Comparison of ENCODE assay signal across 8 mouse cellular contexts in genomic region chr17:24708646-24709045, GRCm38 (mm10). TPM values are rescaled to one million over a fixed set of nuclear protein-coding genes. Genes with fewer than 3 reads are reported as not detected.
DNase-seq lines count a peak whose midpoint lies in the region; ATAC-seq and TF ChIP-seq lines count a peak whose summit lies in the region.
"Had no signal": no experiment of that assay in that cellular context is flagged by ENCODE, and none has a peak within 500 bp of the region (broad histone marks: within the 10 kb centered on the region; RNA-seq: fewer than 3 reads in every experiment).

No protein-coding gene starts in this region.

- ATAC-seq in kidney, postnatal 0 days (replicated peaks; ENCODE audit: low FRiP score, low read depth) = no peak
- peak; percentile 48 for ATAC-seq in common myeloid progenitor, adult 5-6 weeks (replicated peaks; ENCODE audit: low read depth, poor library complexity, severe bottlenecking)
- ATAC-seq in megakaryocyte, adult 5-6 weeks (ENCODE audit: poor library complexity, severe bottlenecking) = peak; percentile 43

- no peak for TF ChIP-seq EP300 in MEL (IDR thresholded peaks at IDR 0.05; ENCODE audit: low read depth in 1 of 2, low read length in 2 of 2)

- TF ChIP-seq CTCF in kidney, postnatal 0 days (IDR thresholded peaks at IDR 0.05; ENCODE audit: low read depth) = peak; percentile 66
- no peak; a peak in 2 of 6 replicates for TF ChIP-seq CTCF in MEL (IDR thresholded peaks at IDR 0.05 in 2 of 3, conservative IDR thresholded peaks at IDR 0.05 in 1 of 3; ENCODE audit: control insufficient read depth in 1 of 3, insufficient read depth in 1 of 3, low read depth in 2 of 3, low read length in 3 of 3, poor library complexity in 1 of 3, severe bottlenecking in 1 of 3)

- H3K4me1 ChIP-seq in kidney, postnatal 0 days (replicated peaks; ENCODE audit: insufficient read depth, low read length) = no peaks in the 10 kb centered on the region
- H3K4me1 ChIP-seq in MEL (ENCODE audit: control insufficient read depth in 1 of 2, insufficient read depth in 2 of 2, low read length in 2 of 2) = peaks cover 0 to 2% of the 10 kb centered on the region in 2 experiments; a peak in 1 of 4 replicates

- H3K9ac ChIP-seq in kidney, postnatal 0 days (ENCODE audit: low read depth, low read length) = no peak overlapping the region
- H3K9ac ChIP-seq in MEL (ENCODE audit: control insufficient read depth, low read depth, low read length, poor library complexity, severe bottlenecking) = no peak overlapping the region

- TF ChIP-seq RAD21 in MEL (IDR thresholded peaks at IDR 0.05; ENCODE audit: low read depth, low read length) = no peak

- no peak for TF ChIP-seq POLR2A in MEL (IDR thresholded peaks at IDR 0.05; ENCODE audit: control insufficient read depth in 1 of 2, insufficient read depth in 1 of 2, low read depth in 1 of 2, low read length in 2 of 2, poor library complexity in 1 of 2)

- H3K9me3 ChIP-seq in kidney, postnatal 0 days (replicated peaks; ENCODE audit: low read length) = no peaks in the 10 kb centered on the region
- no peaks in the 10 kb centered on the region for H3K9me3 ChIP-seq in MEL (replicated peaks; ENCODE audit: insufficient read depth, low read length)

- peaks cover 7% of the 10 kb centered on the region for H3K79me2 ChIP-seq in MEL (ENCODE audit: control insufficient read depth, insufficient read depth, low read length, poor library complexity)

- no peak overlapping the region for H3K4me2 ChIP-seq in kidney, postnatal 0 days (ENCODE audit: low read length)

- no peaks in the 10 kb centered on the region for H3K27me3 ChIP-seq in kidney, postnatal 0 days (ENCODE audit: insufficient read depth, low read length)
- H3K27me3 ChIP-seq in MEL (ENCODE audit: control insufficient read depth in 1 of 2, insufficient read depth in 2 of 2, low read length in 2 of 2) = no peaks in the 10 kb centered on the region

- H3K36me3 ChIP-seq in kidney, postnatal 0 days (ENCODE audit: insufficient read depth, low read length) = peaks cover 10% of the 10 kb centered on the region; the same call in 1 of the 2 replicates
- peaks cover 0 to 5% of the 10 kb centered on the region in 2 experiments; a peak in 2 of 4 replicates for H3K36me3 ChIP-seq in MEL (ENCODE audit: control insufficient read depth in 1 of 2, insufficient read depth in 2 of 2, low read length in 2 of 2)

- H3K27ac ChIP-seq in kidney, postnatal 0 days = no peak overlapping the region
- no peak overlapping the region for H3K27ac ChIP-seq in MEL (ENCODE audit: control insufficient read depth, low read depth, low read length)

- DNase-seq in kidney, postnatal 0 days (ENCODE audit: low spot score) = peak; percentile 80
- no peak for DNase-seq in kidney, adult 11 months
- DNase-seq in MEL (ENCODE audit: low read depth, low spot score) = peak; percentile 76
- no peak for DNase-seq in right cerebral cortex, postnatal 36 days (ENCODE audit: low spot score in 2 of 2)
- DNase-seq in frontal cortex, postnatal 36 days (ENCODE audit: low spot score in 2 of 2) = no peak
- DNase-seq: kidney, adult 9 months had no signal

- H3K4me3 ChIP-seq in kidney, postnatal 0 days (replicated peaks; ENCODE audit: low read depth, low read length) = no peak overlapping the region
- peak overlapping the region in 1 of 2 experiments; percentile 2; a peak in 1 of 4 replicates for H3K4me3 ChIP-seq in MEL (ENCODE audit: control insufficient read depth in 1 of 2, insufficient read depth in 1 of 2, low read depth in 2 of 2, low read length in 2 of 2)

- 25% methylated on average over 2 of the region's 2 CpGs for WGBS in kidney, postnatal 0 days

TF ChIP-seq in MEL, 35 proteins besides CTCF, POLR2A, EP300 and RAD21:
- TF ChIP-seq ZMIZ1 (IDR thresholded peaks at IDR 0.05; ENCODE audit: low read depth, low read length) (no peak), ZNF384 (IDR thresholded peaks at IDR 0.05; ENCODE audit: low read depth, low read length) (0 out of 2 replicates have a peak, but pooled peaks have one; percentile 22)

RNA-seq across cellular contexts. Expression of gene Tbl3, which starts 1.2 kb away (rescaled TPM):
- polyA plus RNA-seq in kidney, postnatal 0 days (2015; fragmentation: Nextera tagmentation; extraction: Ambion mirVana) = 50.5 and 57.3 TPM in 2 replicates
- total RNA-seq in MEL (2012; rRNA removed) = 102 and 103 TPM in 2 replicates
- polyA plus RNA-seq in MEL (2012; ENCODE audit: insufficient read depth in 1 of 2, insufficient read length in 2 of 2, low read depth in 1 of 2, low replicate concordance in 2 of 2, missing spikeins in 1 of 2) = 100 to 1,000 TPM in 1 of 2 experiments, not detected in 1; 111 TPM
- 43.3 and 46.1 TPM in 2 replicates for total RNA-seq in common myeloid progenitor, adult 5-6 weeks (2017)
- total RNA-seq in megakaryocyte, adult 5-6 weeks (2015) = 9.1 and 10.3 TPM in 2 replicates
- 15.6 and 21.3 TPM in 2 replicates for total RNA-seq in megakaryocyte, adult 5-6 weeks (2017)

RNA-seq across cellular contexts. Expression of gene Rnf151, which starts 9.2 kb away (rescaled TPM):
- not detected in 2 replicates for polyA plus RNA-seq in kidney, postnatal 0 days (2015; fragmentation: Nextera tagmentation; extraction: Ambion mirVana)
- total RNA-seq in MEL (2012; rRNA removed) = 0.23 and 0.26 TPM in 2 replicates
- under 1 TPM in 1 of 2 experiments, not detected in 1; 0.40 TPM for polyA plus RNA-seq in MEL (2012; ENCODE audit: insufficient read depth in 1 of 2, insufficient read length in 2 of 2, low read depth in 1 of 2, low replicate concordance in 2 of 2, missing spikeins in 1 of 2)
- total RNA-seq in common myeloid progenitor, adult 5-6 weeks (2017) = not detected in 2 replicates
- total RNA-seq in megakaryocyte, adult 5-6 weeks (2015) = not detected in 2 replicates
- total RNA-seq in megakaryocyte, adult 5-6 weeks (2017) = not detected in 2 replicates

RNA-seq across cellular contexts. Expression of gene Rps2, which starts 9.3 kb away (rescaled TPM):
- polyA plus RNA-seq in kidney, postnatal 0 days (2015; fragmentation: Nextera tagmentation; extraction: Ambion mirVana) = 1,452 and 1,460 TPM in 2 replicates
- total RNA-seq in MEL (2012; rRNA removed) = 3,755 and 4,516 TPM in 2 replicates
- polyA plus RNA-seq in MEL (2012; ENCODE audit: insufficient read depth in 1 of 2, insufficient read length in 2 of 2, low read depth in 1 of 2, low replicate concordance in 2 of 2, missing spikeins in 1 of 2) = 1,000 to 10,000 TPM in 1 of 2 experiments, not detected in 1; 1,852 TPM
- 1,725 and 1,907 TPM in 2 replicates for total RNA-seq in common myeloid progenitor, adult 5-6 weeks (2017)
- 2,172 and 2,303 TPM in 2 replicates for total RNA-seq in megakaryocyte, adult 5-6 weeks (2015)
- 591 and 664 TPM in 2 replicates for total RNA-seq in megakaryocyte, adult 5-6 weeks (2017)

RNA-seq across cellular contexts. Expression of gene Noxo1, which starts 12.6 kb away (rescaled TPM):
- 2.6 and 2.7 TPM in 2 replicates for polyA plus RNA-seq in kidney, postnatal 0 days (2015; fragmentation: Nextera tagmentation; extraction: Ambion mirVana)
- total RNA-seq in MEL (2012; rRNA removed) = 0.39 and 0.62 TPM in 2 replicates
- 1 to 10 TPM in 1 of 2 experiments, not detected in 1; 2.4 TPM for polyA plus RNA-seq in MEL (2012; ENCODE audit: insufficient read depth in 1 of 2, insufficient read length in 2 of 2, low read depth in 1 of 2, low replicate concordance in 2 of 2, missing spikeins in 1 of 2)
- 0.69 and 18.3 TPM in 2 replicates for total RNA-seq in common myeloid progenitor, adult 5-6 weeks (2017)
- 1.5 and 1.7 TPM in 2 replicates for total RNA-seq in megakaryocyte, adult 5-6 weeks (2015)
- total RNA-seq in megakaryocyte, adult 5-6 weeks (2017) = 0.62 and 1.9 TPM in 2 replicates

RNA-seq across cellular contexts. Expression of gene Gfer, which starts 12.7 kb away (rescaled TPM):
- 43.3 and 47.6 TPM in 2 replicates for polyA plus RNA-seq in kidney, postnatal 0 days (2015; fragmentation: Nextera tagmentation; extraction: Ambion mirVana)
- total RNA-seq in MEL (2012; rRNA removed) = 78.6 and 86.8 TPM in 2 replicates
- 10 to 100 TPM in 1 of 2 experiments, not detected in 1; 83.0 TPM for polyA plus RNA-seq in MEL (2012; ENCODE audit: insufficient read depth in 1 of 2, insufficient read length in 2 of 2, low read depth in 1 of 2, low replicate concordance in 2 of 2, missing spikeins in 1 of 2)
- total RNA-seq in common myeloid progenitor, adult 5-6 weeks (2017) = 30.9 and 44.6 TPM in 2 replicates
- 18.1 and 21.8 TPM in 2 replicates for total RNA-seq in megakaryocyte, adult 5-6 weeks (2015)
- total RNA-seq in megakaryocyte, adult 5-6 weeks (2017) = 31.6 and 36.2 TPM in 2 replicates

Comparison
In these comparisons a context has a peak if more than half of its experiments do, and no peak if none do; other contexts are left out.
1. DNase-seq: peak in kidney, postnatal 0 days (single experiment) and MEL (single experiment); none in kidney, adult 11 months (single experiment), right cerebral cortex, postnatal 36 days (0 of 2) and frontal cortex, postnatal 36 days (0 of 2).